Mouse (Mus musculus) kidney, embryonic 14.5 days (tissue): Measurements from ENCODE around the gene Capn15. TPM values are rescaled to one million over a fixed set of nuclear protein-coding genes. Genes with fewer than 3 reads are reported as not detected.
A peak's percentile ranks its signal among the peaks of the same experiment; 100 is the strongest.

Experiments
- ATAC-seq: fragments of 200-750 bp; cut with Nextera tagmentation; 2 replicates; pipeline ENCODE4 v1.8.0; 2017; ENCODE audit warnings: moderate number of reproducible peaks, mild to moderate bottlenecking, moderate TSS enrichment, moderate library complexity; ENCODE audit not compliant: low FRiP score, low TSS enrichment
- H3K27ac ChIP-seq: fragments of 300-500 bp; sonication (generic); 2 replicates; pipeline ENCODE4 v1.5.1; 2014; ENCODE audit warnings: low read depth, mild to moderate bottlenecking, low read length, moderate library complexity, mixed read lengths
- H3K27me3 ChIP-seq: fragments of 300-500 bp; sonication (generic); 2 replicates; pipeline ENCODE4 v1.6.1; 2014; ENCODE audit warnings: mild to moderate bottlenecking, low read length; ENCODE audit not compliant: control insufficient read depth, insufficient read depth
- H3K36me3 ChIP-seq: fragments of 300-500 bp; sonication (generic); 2 replicates; pipeline ENCODE4 v1.6.1; 2014; ENCODE audit warnings: low read length, mixed read lengths; ENCODE audit not compliant: control insufficient read depth, insufficient read depth
- H3K4me1 ChIP-seq: fragments of 300-500 bp; sonication (generic); 2 replicates; pipeline ENCODE4 v1.6.1; 2014; ENCODE audit warnings: low read length, mixed read lengths; ENCODE audit not compliant: control insufficient read depth, insufficient read depth
- H3K4me2 ChIP-seq: fragments of 300-500 bp; sonication (generic); replicated peaks from 2 replicates; pipeline ENCODE4 v1.6.1; 2014; ENCODE audit warnings: low read depth, mild to moderate bottlenecking, low read length
- H3K4me3 ChIP-seq: fragments of 300-500 bp; sonication (generic); 2 replicates; pipeline ENCODE4 v1.5.1; 2014; ENCODE audit warnings: mild to moderate bottlenecking, low read length
- H3K9ac ChIP-seq: fragments of 300-500 bp; sonication (generic); 2 replicates; pipeline ENCODE4 v1.6.1; 2014; ENCODE audit warnings: low read depth, mild to moderate bottlenecking, low read length, moderate library complexity
- H3K9me3 ChIP-seq: fragments of 300-500 bp; sonication (generic); 2 replicates; pipeline ENCODE4 v1.6.1; 2016; ENCODE audit warnings: low read length; ENCODE audit not compliant: control insufficient read depth
- WGBS: fragments of 180-500 bp; shearing (Covaris S2); extraction: QIAGEN DNeasy Blood & Tissue Kit; methylation state at CpG from one replicate; pipeline ENCODE4 v1.1.7; 2014; 5-methylcytosine and 5-hydroxymethylcytosine counted together
- polyA plus RNA-seq: library from polyadenylated mRNA; unstranded; fragments of >200 nt; fragmentation: Nextera tagmentation; extraction: Ambion mirVana; gene quantifications from 2 replicates; pipeline ENCODE4 v1.2.1, GENCODE M21; 2014

Gene Capn15
- polyA plus RNA-seq, 1 experiment from 2014 or later, result 35.3 TPM

GRCm38 (mm10) chr17:25946891-25947290, 38.7 kb downstream of the Capn15 start:
- ATAC-seq, result no peak
- Histone ChIP-seq H3K4me1 (peaks cover 6% of the 10 kb centered on the region; the same call in 1 of the 2 replicates), H3K27ac (no peak overlapping the region), H3K4me2 (no peak overlapping the region), H3K4me3 (no peak overlapping the region), H3K9ac (no peak overlapping the region), H3K36me3 (no peaks in the 10 kb centered on the region), H3K27me3 (peaks cover 20% of the 10 kb centered on the region), H3K9me3 (no peaks in the 10 kb centered on the region)
- 88% methylated on average over 8 of the region's 8 CpGs for WGBS

GRCm38 (mm10) chr17:25946349-25946748, 39.2 kb downstream of the Capn15 start:
- no peaks in the 10 kb centered on the region for H3K9me3 ChIP-seq
- WGBS, result 73% methylated on average over 7 of the region's 7 CpGs
- H3K4me2 ChIP-seq, result no peak overlapping the region
- H3K27me3 ChIP-seq, result peaks cover 15% of the 10 kb centered on the region
- H3K9ac ChIP-seq, result no peak overlapping the region
- H3K4me3 ChIP-seq, result no peak overlapping the region
- H3K27ac ChIP-seq, result no peak overlapping the region
- no peaks in the 10 kb centered on the region for H3K36me3 ChIP-seq
- peaks cover 6% of the 10 kb centered on the region; the same call in 1 of the 2 replicates for H3K4me1 ChIP-seq
- no peak for ATAC-seq

- 48% methylated on average over 9 of the region's 9 CpGs for WGBS
- no peak overlapping the region for H3K4me3 ChIP-seq
- peak overlapping the region; percentile 55; the same call in 1 of the 2 replicates for H3K27ac ChIP-seq
- no peaks in the 10 kb centered on the region for H3K9me3 ChIP-seq
- H3K4me2 ChIP-seq, result no peak overlapping the region
- no peaks in the 10 kb centered on the region for H3K36me3 ChIP-seq
- H3K27me3 ChIP-seq, result peaks cover 10% of the 10 kb centered on the region
- 0 out of 2 replicates have a peak overlapping the region, but pooled peaks have one; percentile 23 for H3K9ac ChIP-seq
- H3K4me1 ChIP-seq, result peaks cover 10% of the 10 kb centered on the region
- ATAC-seq, result peak; percentile 51
Observed at GRCm38 (mm10) chr17:25945517-25946155, 40.0 kb downstream of the Capn15 start.

- H3K4me2 ChIP-seq, result no peak within 1 kb of the TSS
- WGBS, result 62% methylated on average over 6 of the region's 6 CpGs
- peak within 1 kb of the TSS; percentile 55; the same call in 1 of the 2 replicates for H3K27ac ChIP-seq
- peaks cover 13% of the 10 kb centered on the region for H3K4me1 ChIP-seq
- no peaks in the 10 kb centered on the region; the same call in 1 of the 2 replicates for H3K27me3 ChIP-seq
- no peaks in the 10 kb centered on the region; the same call in 1 of the 2 replicates for H3K36me3 ChIP-seq
- no peak within 1 kb of the TSS for H3K4me3 ChIP-seq
- no peaks in the 10 kb centered on the region for H3K9me3 ChIP-seq
- ATAC-seq, result no peak
- 0 out of 2 replicates have a peak within 1 kb of the TSS, but pooled peaks have one; percentile 23 for H3K9ac ChIP-seq
Observed at GRCm38 (mm10) chr17:25944366-25945163, 41.0 kb downstream of the Capn15 start, which contains the start of the genes Pigq and Nhlrc4. TSS of gene Pigq (minus strand) at chr17:25944936. TSS of gene Nhlrc4 (minus strand) at chr17:25944961.

GRCm38 (mm10) chr17:25943769-25944168, 41.8 kb downstream of the Capn15 start:
- Histone ChIP-seq H3K4me1 (peaks cover 13% of the 10 kb centered on the region), H3K9ac (no peak overlapping the region), H3K27ac (no peak overlapping the region), H3K36me3 (no peaks in the 10 kb centered on the region; the same call in 1 of the 2 replicates), H3K4me2 (no peak overlapping the region), H3K4me3 (no peak overlapping the region), H3K9me3 (no peaks in the 10 kb centered on the region), H3K27me3 (no peaks in the 10 kb centered on the region)
- no peak for ATAC-seq
- 79% methylated on average over 9 of the region's 9 CpGs for WGBS

GRCm38 (mm10) chr17:25943221-25943620, 42.4 kb downstream of the Capn15 start:
- Histone ChIP-seq H3K27me3 (no peaks in the 10 kb centered on the region), H3K4me2 (no peak overlapping the region), H3K4me3 (no peak overlapping the region), H3K9me3 (no peaks in the 10 kb centered on the region), H3K36me3 (no peaks in the 10 kb centered on the region; the same call in 1 of the 2 replicates), H3K27ac (no peak overlapping the region), H3K4me1 (peaks cover 13% of the 10 kb centered on the region), H3K9ac (no peak overlapping the region)
- ATAC-seq, result no peak
- WGBS, result 90% methylated on average over 3 of the region's 3 CpGs

GRCm38 (mm10) chr17:25942597-25943151, 42.9 kb downstream of the Capn15 start:
- H3K4me3 ChIP-seq, result no peak overlapping the region
- H3K27ac ChIP-seq, result no peak overlapping the region; the same call in 1 of the 2 replicates
- WGBS, result 85% methylated on average over 2 of the region's 2 CpGs
- no peaks in the 10 kb centered on the region for H3K27me3 ChIP-seq
- no peak overlapping the region for H3K4me2 ChIP-seq
- H3K9me3 ChIP-seq, result no peaks in the 10 kb centered on the region
- H3K4me1 ChIP-seq, result peaks cover 13% of the 10 kb centered on the region
- H3K9ac ChIP-seq, result no peak overlapping the region
- H3K36me3 ChIP-seq, result peaks cover under 1% of the 10 kb centered on the region; the same call in 1 of the 2 replicates
- ATAC-seq, result no peak

- Histone ChIP-seq H3K4me3 (peak overlapping the region; percentile 94), H3K27me3 (no peaks in the 10 kb centered on the region), H3K9me3 (no peaks in the 10 kb centered on the region), H3K36me3 (peaks cover 10% of the 10 kb centered on the region), H3K4me1 (peaks cover 13% of the 10 kb centered on the region), H3K4me2 (peak overlapping the region; percentile 51), H3K9ac (peak overlapping the region; percentile 97), H3K27ac (peak overlapping the region; percentile 92)
- peak; percentile 59 for ATAC-seq
- WGBS, result 4% methylated on average over 45 of the region's 54 CpGs
Observed at GRCm38 (mm10) chr17:25941511-25942241, 43.9 kb downstream of the Capn15 start.
